Mouse (Mus musculus): ENCODE measurements around the gene Zfp704.

GRCm38 (mm10) chr3:9512199-9512598 lies 97.7 kb downstream of the Zfp704 start:
- TF ChIP-seq CTCF (conservative IDR thresholded peaks at IDR 0.05; ENCODE audit: low read length) = no peak
- TF ChIP-seq POU5F1 (IDR thresholded peaks at IDR 0.05; ENCODE audit: borderline replicate concordance, low read length) = no peak
